Mouse (Mus musculus): Measurements from ENCODE around the gene Vmp1. TPM values are rescaled to one million over a fixed set of nuclear protein-coding genes. Genes with fewer than 3 reads are reported as not detected.
A peak's percentile ranks its signal among the peaks of the same experiment; 100 is the strongest.

Vmp1 gene
- polyA plus RNA-seq, 1 experiment from 2014 or later = 80.8 TPM

GRCm38 (mm10) chr11:86599378-86600208, 84.0 kb downstream of the Vmp1 start:
- 74% methylated on average over 4 of the region's 4 CpGs for WGBS (ENCODE audit: insufficient replicate concordance)
- no peak overlapping the region for H3K27ac ChIP-seq (replicated peaks)

GRCm38 (mm10) chr11:86598572-86598971, 85.1 kb downstream of the Vmp1 start:
- Histone ChIP-seq H3K4me1 (replicated peaks) (peaks cover 24% of the 10 kb centered on the region), H3K9ac (no peak overlapping the region), H3K4me3 (replicated peaks) (no peak overlapping the region), H3K36me3 (replicated peaks) (peaks cover 17% of the 10 kb centered on the region), H3K27me3 (no peaks in the 10 kb centered on the region), H3K9me3 (replicated peaks) (no peaks in the 10 kb centered on the region), H3K27ac (replicated peaks) (0 out of 2 replicates have a peak overlapping the region, but pooled peaks have one; percentile 19), H3K4me2 (no peak overlapping the region)
- WGBS (ENCODE audit: insufficient replicate concordance) = 76% methylated on average over 1 of the region's 1 CpGs
- no peak for ATAC-seq (ENCODE audit: insufficient read depth)

More at GRCm38 (mm10) chr11:86599378-86600208, 84.0 kb downstream of the Vmp1 start:
- ATAC-seq (ENCODE audit: insufficient read depth) = no peak
- Histone ChIP-seq H3K9me3 (replicated peaks) (no peaks in the 10 kb centered on the region), H3K4me1 (replicated peaks) (peaks cover 14% of the 10 kb centered on the region; the same call in 1 of the 2 replicates), H3K27me3 (no peaks in the 10 kb centered on the region), H3K36me3 (replicated peaks) (peaks cover 17% of the 10 kb centered on the region), H3K9ac (no peak overlapping the region), H3K4me3 (replicated peaks) (no peak overlapping the region), H3K4me2 (no peak overlapping the region)

- H3K27me3 ChIP-seq = no peaks in the 10 kb centered on the region
- WGBS (ENCODE audit: insufficient replicate concordance) = 87% methylated on average over 5 of the region's 5 CpGs
- no peak overlapping the region for H3K4me2 ChIP-seq
- H3K36me3 ChIP-seq (replicated peaks) = peaks cover 17% of the 10 kb centered on the region
- no peak overlapping the region for H3K4me3 ChIP-seq (replicated peaks)
- H3K9me3 ChIP-seq (replicated peaks) = no peaks in the 10 kb centered on the region
- peaks cover 25% of the 10 kb centered on the region for H3K4me1 ChIP-seq (replicated peaks)
- H3K27ac ChIP-seq (replicated peaks) = no peak overlapping the region
- H3K9ac ChIP-seq = no peak overlapping the region
- ATAC-seq (ENCODE audit: insufficient read depth) = no peak
Measured at GRCm38 (mm10) chr11:86598154-86598553, 85.5 kb downstream of the Vmp1 start.

- no peak for ATAC-seq (ENCODE audit: insufficient read depth)
- WGBS (ENCODE audit: insufficient replicate concordance) = 80% methylated on average over 3 of the region's 3 CpGs
- H3K27ac ChIP-seq (replicated peaks) = no peak overlapping the region
Measured at GRCm38 (mm10) chr11:86596976-86597375, 86.7 kb downstream of the Vmp1 start.

GRCm38 (mm10) chr11:86596187-86596960, 87.3 kb downstream of the Vmp1 start:
- H3K36me3 ChIP-seq (replicated peaks) = peaks cover 17% of the 10 kb centered on the region
- no peak for ATAC-seq (ENCODE audit: insufficient read depth)
- H3K27ac ChIP-seq (replicated peaks) = no peak overlapping the region
- H3K4me3 ChIP-seq (replicated peaks) = no peak overlapping the region
- no peaks in the 10 kb centered on the region for H3K27me3 ChIP-seq
- 75% methylated on average over 7 of the region's 7 CpGs for WGBS (ENCODE audit: insufficient replicate concordance)
- H3K9me3 ChIP-seq (replicated peaks) = no peaks in the 10 kb centered on the region
- no peak overlapping the region for H3K4me2 ChIP-seq
- no peak overlapping the region for H3K9ac ChIP-seq
- peaks cover 33% of the 10 kb centered on the region for H3K4me1 ChIP-seq (replicated peaks)

More at GRCm38 (mm10) chr11:86596976-86597375, 86.7 kb downstream of the Vmp1 start:
- no peaks in the 10 kb centered on the region for H3K27me3 ChIP-seq
- peaks cover 32% of the 10 kb centered on the region for H3K4me1 ChIP-seq (replicated peaks)
- H3K4me3 ChIP-seq (replicated peaks) = no peak overlapping the region
- H3K4me2 ChIP-seq = no peak overlapping the region
- H3K36me3 ChIP-seq (replicated peaks) = peaks cover 17% of the 10 kb centered on the region
- no peaks in the 10 kb centered on the region for H3K9me3 ChIP-seq (replicated peaks)
- H3K9ac ChIP-seq = no peak overlapping the region

- ATAC-seq (ENCODE audit: insufficient read depth) = no peak
- no peaks in the 10 kb centered on the region for H3K9me3 ChIP-seq (replicated peaks)
- H3K4me3 ChIP-seq (replicated peaks) = no peak overlapping the region
- no peaks in the 10 kb centered on the region for H3K27me3 ChIP-seq
- 85% methylated on average over 6 of the region's 6 CpGs for WGBS (ENCODE audit: insufficient replicate concordance)
- peaks cover 17% of the 10 kb centered on the region for H3K36me3 ChIP-seq (replicated peaks)
- H3K4me1 ChIP-seq (replicated peaks) = peaks cover 33% of the 10 kb centered on the region
- H3K4me2 ChIP-seq = no peak overlapping the region
- no peak overlapping the region for H3K9ac ChIP-seq
- H3K27ac ChIP-seq (replicated peaks) = no peak overlapping the region
Measured at GRCm38 (mm10) chr11:86595366-86595765, 88.3 kb downstream of the Vmp1 start.

GRCm38 (mm10) chr11:86594188-86594876, 89.3 kb downstream of the Vmp1 start:
- H3K9me3 ChIP-seq (replicated peaks) = no peaks in the 10 kb centered on the region
- H3K27me3 ChIP-seq = no peaks in the 10 kb centered on the region
- H3K4me3 ChIP-seq (replicated peaks) = no peak overlapping the region
- no peak for ATAC-seq (ENCODE audit: insufficient read depth)
- 42% methylated on average over 6 of the region's 6 CpGs for WGBS (ENCODE audit: insufficient replicate concordance)
- H3K9ac ChIP-seq = no peak overlapping the region
- no peak overlapping the region for H3K4me2 ChIP-seq
- no peak overlapping the region for H3K27ac ChIP-seq (replicated peaks)
- peaks cover 10% of the 10 kb centered on the region; the same call in 1 of the 2 replicates for H3K36me3 ChIP-seq (replicated peaks)
- peaks cover 33% of the 10 kb centered on the region for H3K4me1 ChIP-seq (replicated peaks)

GRCm38 (mm10) chr11:86593443-86593842, 90.2 kb downstream of the Vmp1 start:
- Histone ChIP-seq H3K4me1 (replicated peaks) (peaks cover 40% of the 10 kb centered on the region), H3K27ac (replicated peaks) (0 out of 2 replicates have a peak overlapping the region, but pooled peaks have one; percentile 25), H3K4me2 (no peak overlapping the region), H3K4me3 (replicated peaks) (no peak overlapping the region), H3K27me3 (no peaks in the 10 kb centered on the region), H3K9ac (no peak overlapping the region), H3K36me3 (replicated peaks) (peaks cover 4% of the 10 kb centered on the region; the same call in 1 of the 2 replicates), H3K9me3 (replicated peaks) (no peaks in the 10 kb centered on the region)
- WGBS (ENCODE audit: insufficient replicate concordance) = 54% methylated on average over 5 of the region's 5 CpGs
- no peak for ATAC-seq (ENCODE audit: insufficient read depth)

- H3K9ac ChIP-seq = no peak overlapping the region
- H3K27me3 ChIP-seq = no peaks in the 10 kb centered on the region
- WGBS (ENCODE audit: insufficient replicate concordance) = 6% methylated on average over 3 of the region's 3 CpGs
- H3K36me3 ChIP-seq (replicated peaks) = peaks cover 4% of the 10 kb centered on the region; the same call in 1 of the 2 replicates
- H3K27ac ChIP-seq (replicated peaks) = 0 out of 2 replicates have a peak overlapping the region, but pooled peaks have one; percentile 25
- no peak overlapping the region for H3K4me3 ChIP-seq (replicated peaks)
- peaks cover 44% of the 10 kb centered on the region for H3K4me1 ChIP-seq (replicated peaks)
- no peak overlapping the region for H3K4me2 ChIP-seq
- ATAC-seq (ENCODE audit: insufficient read depth) = peak; percentile 66
- H3K9me3 ChIP-seq (replicated peaks) = no peaks in the 10 kb centered on the region
Measured at GRCm38 (mm10) chr11:86592993-86593392, 90.6 kb downstream of the Vmp1 start.

GRCm38 (mm10) chr11:86591931-86592616, 91.6 kb downstream of the Vmp1 start:
- Histone ChIP-seq H3K9ac (no peak overlapping the region), H3K27me3 (no peaks in the 10 kb centered on the region), H3K4me2 (no peak overlapping the region), H3K27ac (replicated peaks) (peak overlapping the region; percentile 39; the same call in 1 of the 2 replicates), H3K36me3 (replicated peaks) (peaks cover 4% of the 10 kb centered on the region; the same call in 1 of the 2 replicates), H3K9me3 (replicated peaks) (no peaks in the 10 kb centered on the region), H3K4me1 (replicated peaks) (peaks cover 53% of the 10 kb centered on the region), H3K4me3 (replicated peaks) (no peak overlapping the region)
- 61% methylated on average over 2 of the region's 2 CpGs for WGBS (ENCODE audit: insufficient replicate concordance)
- ATAC-seq (ENCODE audit: insufficient read depth) = no peak
